In genomic region chr9:121838829-121839621, GRCm38 (mm10) we compare ENCODE assay signal across 9 mouse cellular contexts. TPM values are rescaled to one million over a fixed set of nuclear protein-coding genes. Genes with fewer than 3 reads are reported as not detected.
DNase-seq lines count a peak whose midpoint lies in the region; ATAC-seq lines count a peak whose summit lies in the region.
"Had no signal": no experiment of that assay in that cellular context is flagged by ENCODE, and none has a peak within 500 bp of the region (broad histone marks: within the 10 kb centered on the region; RNA-seq: fewer than 3 reads in every experiment).

Gene Ccdc13, minus strand, starts transcription at chr9:121839461.

- peak; percentile 39 to 60 for DNase-seq in urinary bladder, adult 18-20 months (ENCODE audit: low spot score in 2 of 2)
- no peak for DNase-seq in urinary bladder, adult 2 months (ENCODE audit: low spot score)
- DNase-seq in hindbrain, embryonic 11.5 days (ENCODE audit: low spot score) = peak; percentile 93
- peak; percentile 77 to 86 for DNase-seq in layer of hippocampus, postnatal 14 days (ENCODE audit: low spot score in 2 of 2)
- DNase-seq in ovary, postnatal 10 days (ENCODE audit: low spot score) = peak; percentile 74
- peak; percentile 83 for DNase-seq in thymus, postnatal 25 days

- peak within 1 kb of the TSS; percentile 54 for H3K9ac ChIP-seq in forebrain, embryonic 16.5 days (replicated peaks; ENCODE audit: low read depth, low read length)
- peak within 1 kb of the TSS; percentile 44 for H3K9ac ChIP-seq in hindbrain, embryonic 11.5 days (ENCODE audit: low read depth, low read length)
- peak within 1 kb of the TSS; percentile 63 for H3K9ac ChIP-seq in lung, embryonic 16.5 days (ENCODE audit: low read length)

- no peaks in the 10 kb centered on the region for H3K27me3 ChIP-seq in forebrain, embryonic 16.5 days (replicated peaks; ENCODE audit: control insufficient read depth, insufficient read depth, low read length)
- no peaks in the 10 kb centered on the region for H3K27me3 ChIP-seq in hindbrain, embryonic 11.5 days (ENCODE audit: control insufficient read depth, insufficient read depth, low read length)
- no peaks in the 10 kb centered on the region for H3K27me3 ChIP-seq in lung, embryonic 16.5 days (ENCODE audit: control insufficient read depth, insufficient read depth, low read depth, low read length)
- H3K27me3 ChIP-seq: Patski had no signal

- no peaks in the 10 kb centered on the region for H3K36me3 ChIP-seq in forebrain, embryonic 16.5 days (ENCODE audit: control insufficient read depth, insufficient read depth)
- H3K36me3 ChIP-seq in hindbrain, embryonic 11.5 days (ENCODE audit: control insufficient read depth, insufficient read depth, low read length) = no peaks in the 10 kb centered on the region
- no peaks in the 10 kb centered on the region for H3K36me3 ChIP-seq in lung, embryonic 16.5 days (ENCODE audit: control insufficient read depth, insufficient read depth, low read length)

- H3K9me3 ChIP-seq in forebrain, embryonic 16.5 days (ENCODE audit: control insufficient read depth, low read length) = no peaks in the 10 kb centered on the region
- no peaks in the 10 kb centered on the region for H3K9me3 ChIP-seq in hindbrain, embryonic 11.5 days (ENCODE audit: control insufficient read depth, low read length)
- H3K9me3 ChIP-seq in lung, embryonic 16.5 days (ENCODE audit: control insufficient read depth, low read length) = peaks cover 6% of the 10 kb centered on the region; the same call in 1 of the 2 replicates

- ATAC-seq in forebrain, embryonic 16.5 days = peak; percentile 94
- ATAC-seq in hindbrain, embryonic 11.5 days (ENCODE audit: low FRiP score) = peak; percentile 96
- peak; percentile 92 for ATAC-seq in lung, embryonic 16.5 days (ENCODE audit: low read depth)
- ATAC-seq: Patski had no signal

- peaks cover 7% of the 10 kb centered on the region for H3K4me1 ChIP-seq in forebrain, embryonic 16.5 days (replicated peaks; ENCODE audit: control insufficient read depth, insufficient read depth, low read length)
- no peaks in the 10 kb centered on the region for H3K4me1 ChIP-seq in hindbrain, embryonic 11.5 days (replicated peaks; ENCODE audit: control insufficient read depth, insufficient read depth, low read length)
- H3K4me1 ChIP-seq in lung, embryonic 16.5 days (replicated peaks; ENCODE audit: control insufficient read depth, insufficient read depth, low read length) = peaks cover 9% of the 10 kb centered on the region; the same call in 1 of the 2 replicates

- peak within 1 kb of the TSS; percentile 48 for H3K4me3 ChIP-seq in forebrain, embryonic 16.5 days (replicated peaks; ENCODE audit: low read length)
- H3K4me3 ChIP-seq in hindbrain, embryonic 11.5 days (ENCODE audit: low read depth, low read length) = peak within 1 kb of the TSS; percentile 49
- peak within 1 kb of the TSS; percentile 50 for H3K4me3 ChIP-seq in lung, embryonic 16.5 days (ENCODE audit: low read length)

- 2% methylated on average over 61 of the region's 61 CpGs for WGBS in forebrain, embryonic 16.5 days
- 3% methylated on average over 61 of the region's 61 CpGs for WGBS in hindbrain, embryonic 11.5 days
- WGBS in lung, embryonic 16.5 days = 4% methylated on average over 61 of the region's 61 CpGs

- no peak within 1 kb of the TSS for H3K27ac ChIP-seq in forebrain, embryonic 16.5 days (ENCODE audit: low read length)
- no peak within 1 kb of the TSS for H3K27ac ChIP-seq in hindbrain, embryonic 11.5 days (ENCODE audit: low read depth, low read length)
- H3K27ac ChIP-seq in lung, embryonic 16.5 days (ENCODE audit: low read length) = no peak within 1 kb of the TSS

- peak within 1 kb of the TSS; percentile 48 for H3K4me2 ChIP-seq in forebrain, embryonic 16.5 days (ENCODE audit: low read length)
- peak within 1 kb of the TSS; percentile 77 for H3K4me2 ChIP-seq in hindbrain, embryonic 11.5 days (replicated peaks; ENCODE audit: low read depth, low read length)
- peak within 1 kb of the TSS; percentile 69 for H3K4me2 ChIP-seq in lung, embryonic 16.5 days (ENCODE audit: low read depth, low read length)

RNA-seq across cellular contexts. Expression of gene Ccdc13, which starts in this region (rescaled TPM):
- polyA plus RNA-seq in urinary bladder, adult 2 months (2012; rRNA removed) = 0.62 and 1.3 TPM in 2 replicates
- polyA plus RNA-seq in forebrain, embryonic 16.5 days (2015; fragmentation: Nextera tagmentation; extraction: Ambion mirVana) = 2.8 and 4.2 TPM in 2 replicates
- polyA plus RNA-seq in hindbrain, embryonic 11.5 days (2014; fragmentation: Nextera tagmentation; extraction: Ambion mirVana) = 2.4 and 4.0 TPM in 2 replicates
- total RNA-seq in layer of hippocampus, postnatal 14 days (2021) = 1 to 10 TPM; 8.3 to 9.4 TPM
- 2.0 and 2.4 TPM in 2 replicates for polyA plus RNA-seq in lung, embryonic 16.5 days (2015; fragmentation: Nextera tagmentation; extraction: Ambion mirVana)
